Comparison of ENCODE assay signal across 12 mouse cellular contexts in genomic region chr10:19779092-19779491, GRCm38 (mm10).
DNase-seq lines count a peak whose midpoint lies in the region; ATAC-seq and TF ChIP-seq lines count a peak whose summit lies in the region.
"Had no signal": no experiment of that assay in that cellular context is flagged by ENCODE, and none has a peak within 500 bp of the region (broad histone marks: within the 10 kb centered on the region; RNA-seq: fewer than 3 reads in every experiment).

No protein-coding gene starts in this region.

- 70% methylated on average over 12 of the region's 12 CpGs for WGBS in heart, embryonic 11.5 days (ENCODE audit: insufficient replicate concordance)
- 77% methylated on average over 12 of the region's 12 CpGs for WGBS in midbrain, postnatal 0 days
- 86% methylated on average over 12 of the region's 12 CpGs for WGBS in midbrain, embryonic 10.5 days

- no peaks in the 10 kb centered on the region for H3K27me3 ChIP-seq in heart, embryonic 11.5 days (ENCODE audit: control insufficient read depth, insufficient read depth, low read length)
- H3K27me3 ChIP-seq in midbrain, postnatal 0 days (ENCODE audit: insufficient read depth, low read length), result no peaks in the 10 kb centered on the region
- no peaks in the 10 kb centered on the region for H3K27me3 ChIP-seq in midbrain, embryonic 10.5 days (ENCODE audit: low read depth, poor library complexity, severe bottlenecking)
- H3K27me3 ChIP-seq: neural tube, embryonic 13.5 days had no signal

- no peaks in the 10 kb centered on the region for H3K4me1 ChIP-seq in heart, embryonic 11.5 days (ENCODE audit: control insufficient read depth, insufficient read depth, low read length)
- no peaks in the 10 kb centered on the region for H3K4me1 ChIP-seq in midbrain, postnatal 0 days (ENCODE audit: insufficient read depth, low read length)
- no peaks in the 10 kb centered on the region for H3K4me1 ChIP-seq in midbrain, embryonic 10.5 days
- H3K4me1 ChIP-seq: neural tube, embryonic 13.5 days had no signal

- TF ChIP-seq CTCF in midbrain, postnatal 0 days (IDR thresholded peaks at IDR 0.05), result no peak

- ATAC-seq in heart, embryonic 11.5 days (replicated peaks; ENCODE audit: insufficient number of reproducible peaks, low FRiP score, low TSS enrichment), result no peak
- ATAC-seq in midbrain, postnatal 0 days (ENCODE audit: low FRiP score), result no peak
- ATAC-seq in megakaryocyte-erythroid progenitor cell, adult 5-6 weeks (replicated peaks; ENCODE audit: low FRiP score, low TSS enrichment, poor library complexity, severe bottlenecking), result no peak

- DNase-seq in heart, postnatal 25 days (ENCODE audit: low spot score), result no peak
- DNase-seq in midbrain, postnatal 0 days (ENCODE audit: low spot score), result peak; percentile 68
- DNase-seq in midbrain, embryonic 10.5 days (ENCODE audit: low spot score), result no peak
- peak; percentile 37 to 39 for DNase-seq in layer of hippocampus, postnatal 36 days
- DNase-seq in right cerebral cortex, postnatal 36 days (ENCODE audit: low spot score in 2 of 2), result peak; percentile 29 to 35
- no peak for DNase-seq in retina, embryonic 14.5 days (ENCODE audit: low spot score)
- DNase-seq: adrenal gland, postnatal 36 days; kidney, adult 9 months had no signal

- H3K4me3 ChIP-seq in heart, embryonic 11.5 days (ENCODE audit: low read depth, low read length), result no peak overlapping the region
- H3K4me3 ChIP-seq in midbrain, postnatal 0 days (ENCODE audit: low read depth, low read length), result no peak overlapping the region
- H3K4me3 ChIP-seq in midbrain, embryonic 10.5 days, result no peak overlapping the region
- H3K4me3 ChIP-seq: neural tube, embryonic 13.5 days had no signal

- no peaks in the 10 kb centered on the region for H3K9me3 ChIP-seq in heart, embryonic 11.5 days (replicated peaks; ENCODE audit: control insufficient read depth, low read length)
- H3K9me3 ChIP-seq in midbrain, postnatal 0 days (ENCODE audit: low read length), result no peaks in the 10 kb centered on the region
- no peaks in the 10 kb centered on the region for H3K9me3 ChIP-seq in midbrain, embryonic 10.5 days (replicated peaks)
- H3K9me3 ChIP-seq: neural tube, embryonic 13.5 days had no signal

- H3K27ac ChIP-seq in heart, embryonic 11.5 days (ENCODE audit: low read depth, low read length), result no peak overlapping the region
- H3K27ac ChIP-seq in midbrain, postnatal 0 days (ENCODE audit: low read depth, low read length), result no peak overlapping the region
- H3K27ac ChIP-seq in midbrain, embryonic 10.5 days (replicated peaks), result no peak overlapping the region
- H3K27ac ChIP-seq: macrophage; neural tube, embryonic 13.5 days had no signal

- no peak overlapping the region for H3K9ac ChIP-seq in heart, embryonic 11.5 days (ENCODE audit: low read depth, low read length)
- H3K9ac ChIP-seq in midbrain, postnatal 0 days (replicated peaks; ENCODE audit: low read length, poor library complexity, severe bottlenecking), result no peak overlapping the region
- H3K9ac ChIP-seq: neural tube, embryonic 13.5 days had no signal

- intact Hi-C loops in heart, postnatal 25 days (cut with DNase I), result no loop called here

- peak overlapping the region; percentile 37 for H3K4me2 ChIP-seq in heart, embryonic 11.5 days
- no peak overlapping the region for H3K4me2 ChIP-seq in midbrain, postnatal 0 days (ENCODE audit: low read depth, low read length, poor library complexity, severe bottlenecking)
- H3K4me2 ChIP-seq: neural tube, embryonic 13.5 days had no signal

- no peaks in the 10 kb centered on the region for H3K36me3 ChIP-seq in heart, embryonic 11.5 days (ENCODE audit: control insufficient read depth, insufficient read depth, low read length)
- H3K36me3 ChIP-seq in midbrain, postnatal 0 days (ENCODE audit: insufficient read depth, low read length), result no peaks in the 10 kb centered on the region
- H3K36me3 ChIP-seq in midbrain, embryonic 10.5 days, result no peaks in the 10 kb centered on the region
- H3K36me3 ChIP-seq: neural tube, embryonic 13.5 days had no signal

Comparison
In these comparisons a context has a peak if more than half of its experiments do, and no peak if none do; other contexts are left out.
1. DNase-seq: peak in midbrain, postnatal 0 days (single experiment), layer of hippocampus, postnatal 36 days (2 of 2) and right cerebral cortex, postnatal 36 days (2 of 2); none in heart, postnatal 25 days (single experiment), midbrain, embryonic 10.5 days (single experiment) and retina, embryonic 14.5 days (single experiment).